Mouse (Mus musculus): ENCODE results near the gene Smyd2. TPM values are rescaled to one million over a fixed set of nuclear protein-coding genes. Genes with fewer than 3 reads are reported as not detected.

The Smyd2 gene
- polyA plus RNA-seq, 1 experiment from 2014 or later = 53.4 TPM

- no peak for ATAC-seq
- Histone ChIP-seq H3K4me2 (no peak overlapping the region), H3K27me3 (replicated peaks) (0 out of 2 replicates have a peak, but pooled peaks cover 2% of the 10 kb centered on the region), H3K4me3 (no peak overlapping the region), H3K36me3 (no peaks in the 10 kb centered on the region), H3K27ac (no peak overlapping the region), H3K9me3 (replicated peaks) (no peaks in the 10 kb centered on the region), H3K9ac (no peak overlapping the region), H3K4me1 (peaks cover 11% of the 10 kb centered on the region)
- WGBS (ENCODE audit: insufficient replicate concordance) = 82% methylated on average over 12 of the region's 12 CpGs
Observed at GRCm38 (mm10) chr1:189932190-189932589, 10.0 kb upstream of the Smyd2 start.

DNA sequence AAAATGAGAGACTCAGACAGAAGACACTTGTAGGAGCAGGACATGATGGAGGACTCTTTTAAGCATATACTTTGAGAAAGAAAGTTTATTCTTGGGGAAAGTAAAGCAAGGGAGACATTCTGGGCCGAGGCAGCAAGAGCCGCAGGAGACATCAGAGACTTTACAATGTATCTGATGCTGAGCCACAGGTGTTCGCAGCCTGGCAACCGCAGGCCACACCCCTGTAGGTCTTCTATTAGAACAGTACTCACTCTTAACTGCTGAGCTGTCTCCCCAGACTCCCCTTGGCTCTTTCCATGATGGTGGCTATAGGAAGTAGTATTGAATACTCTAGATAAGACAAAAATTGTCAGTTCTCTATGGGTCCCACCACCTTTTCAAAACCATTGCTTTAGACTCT lies 7.7 kb upstream of the Smyd2 start:
- WGBS (ENCODE audit: insufficient replicate concordance) = 57% methylated on average over 4 of the region's 4 CpGs
- no peak for ATAC-seq
- Histone ChIP-seq H3K4me1 (peaks cover 11% of the 10 kb centered on the region), H3K9me3 (replicated peaks) (no peaks in the 10 kb centered on the region), H3K36me3 (no peaks in the 10 kb centered on the region), H3K4me3 (no peak overlapping the region), H3K27ac (no peak overlapping the region), H3K4me2 (no peak overlapping the region), H3K27me3 (replicated peaks) (no peaks in the 10 kb centered on the region), H3K9ac (no peak overlapping the region)

DNA sequence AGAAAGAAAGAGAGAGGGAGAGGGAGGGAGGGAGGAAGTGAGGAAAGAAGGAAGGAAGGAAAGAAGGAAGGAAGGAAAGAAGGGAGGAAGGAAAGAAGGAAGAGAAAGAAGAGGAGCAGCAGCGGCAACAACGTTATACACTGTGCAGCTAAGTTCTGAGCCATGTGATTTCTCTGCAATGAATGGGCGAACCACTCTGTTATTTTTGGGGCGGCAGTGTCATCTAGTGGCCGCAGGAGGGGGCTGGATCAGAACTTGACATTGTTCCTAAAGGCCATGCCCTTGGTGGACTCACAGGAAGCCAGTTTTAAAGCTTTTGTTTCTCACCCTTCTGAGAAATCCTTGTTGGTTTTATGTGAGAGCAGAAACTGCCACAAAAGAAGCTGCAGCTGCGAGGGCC lies 5.5 kb upstream of the Smyd2 start:
- H3K36me3 ChIP-seq = no peaks in the 10 kb centered on the region
- no peak overlapping the region for H3K9ac ChIP-seq
- no peaks in the 10 kb centered on the region for H3K9me3 ChIP-seq (replicated peaks)
- no peak overlapping the region for H3K27ac ChIP-seq
- peak overlapping the region; percentile 25; the same call in 1 of the 2 replicates for H3K4me2 ChIP-seq
- peak; percentile 75 for ATAC-seq
- no peak overlapping the region for H3K4me3 ChIP-seq
- 4% methylated on average over 6 of the region's 6 CpGs for WGBS (ENCODE audit: insufficient replicate concordance)
- no peaks in the 10 kb centered on the region for H3K27me3 ChIP-seq (replicated peaks)
- peaks cover 3% of the 10 kb centered on the region for H3K4me1 ChIP-seq

GRCm38 (mm10) chr1:189926279-189926678 lies 4.1 kb upstream of the Smyd2 start:
- Histone ChIP-seq H3K4me3 (no peak overlapping the region), H3K36me3 (no peaks in the 10 kb centered on the region), H3K4me2 (no peak overlapping the region), H3K27ac (no peak overlapping the region), H3K9me3 (replicated peaks) (no peaks in the 10 kb centered on the region), H3K4me1 (peaks cover 16% of the 10 kb centered on the region), H3K27me3 (replicated peaks) (no peaks in the 10 kb centered on the region), H3K9ac (no peak overlapping the region)
- no peak for ATAC-seq
- 67% methylated on average over 8 of the region's 8 CpGs for WGBS (ENCODE audit: insufficient replicate concordance)

GRCm38 (mm10) chr1:189923871-189924568 lies 1.9 kb upstream of the Smyd2 start:
- Histone ChIP-seq H3K4me2 (no peak overlapping the region), H3K27ac (no peak overlapping the region), H3K27me3 (replicated peaks) (no peaks in the 10 kb centered on the region), H3K9me3 (replicated peaks) (no peaks in the 10 kb centered on the region), H3K9ac (no peak overlapping the region), H3K36me3 (no peaks in the 10 kb centered on the region), H3K4me1 (peaks cover 25% of the 10 kb centered on the region), H3K4me3 (no peak overlapping the region)
- ATAC-seq = no peak
- WGBS (ENCODE audit: insufficient replicate concordance) = 79% methylated on average over 22 of the region's 22 CpGs

GRCm38 (mm10) chr1:189923157-189923556 lies 994 bp upstream of the Smyd2 start:
- peaks cover 28% of the 10 kb centered on the region for H3K4me1 ChIP-seq
- no peaks in the 10 kb centered on the region for H3K9me3 ChIP-seq (replicated peaks)
- H3K27me3 ChIP-seq (replicated peaks) = no peaks in the 10 kb centered on the region
- ATAC-seq = no peak
- no peak overlapping the region for H3K9ac ChIP-seq
- no peak overlapping the region for H3K4me3 ChIP-seq
- H3K36me3 ChIP-seq = 0 out of 2 replicates have a peak, but pooled peaks cover 2% of the 10 kb centered on the region
- 82% methylated on average over 4 of the region's 4 CpGs for WGBS (ENCODE audit: insufficient replicate concordance)
- no peak overlapping the region for H3K27ac ChIP-seq
- H3K4me2 ChIP-seq = peak overlapping the region; percentile 96; the same call in 1 of the 2 replicates

DNA sequence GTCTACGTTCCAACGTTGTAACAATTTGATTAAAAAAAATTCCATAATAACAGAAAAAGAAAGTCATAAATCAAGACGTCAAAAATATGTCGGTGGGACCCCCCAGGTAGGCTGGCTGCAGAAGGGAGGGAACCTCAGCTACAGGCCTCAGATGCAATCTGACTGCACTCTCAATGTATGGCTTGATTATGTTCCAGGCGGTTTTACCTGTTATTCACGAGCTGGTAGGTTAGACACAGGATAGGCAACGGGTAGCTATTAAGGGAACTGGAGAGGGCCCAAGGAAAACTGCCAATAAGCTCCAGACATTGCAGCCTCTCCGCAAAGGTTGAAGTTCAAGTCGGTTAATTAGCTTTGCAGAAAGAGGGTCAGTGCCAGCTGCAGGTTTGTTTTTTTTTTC lies 558 bp upstream of the Smyd2 start:
- peak overlapping the region; percentile 96 for H3K4me2 ChIP-seq
- H3K4me1 ChIP-seq = peaks cover 28% of the 10 kb centered on the region
- 0 out of 2 replicates have a peak, but pooled peaks cover 2% of the 10 kb centered on the region for H3K36me3 ChIP-seq
- no peak for ATAC-seq
- H3K9ac ChIP-seq = peak overlapping the region; percentile 84
- no peaks in the 10 kb centered on the region for H3K9me3 ChIP-seq (replicated peaks)
- H3K27ac ChIP-seq = no peak overlapping the region
- H3K27me3 ChIP-seq (replicated peaks) = no peaks in the 10 kb centered on the region
- WGBS (ENCODE audit: insufficient replicate concordance) = 31% methylated on average over 9 of the region's 9 CpGs
- peak overlapping the region; percentile 72 for H3K4me3 ChIP-seq

- H3K4me1 ChIP-seq = peaks cover 28% of the 10 kb centered on the region
- H3K9me3 ChIP-seq (replicated peaks) = no peaks in the 10 kb centered on the region
- peak overlapping the region; percentile 74; the same call in 1 of the 2 replicates for H3K27ac ChIP-seq
- H3K36me3 ChIP-seq = 0 out of 2 replicates have a peak, but pooled peaks cover 2% of the 10 kb centered on the region
- peak overlapping the region; percentile 96 for H3K4me2 ChIP-seq
- 6% methylated on average over 4 of the region's 4 CpGs for WGBS (ENCODE audit: insufficient replicate concordance)
- no peaks in the 10 kb centered on the region for H3K27me3 ChIP-seq (replicated peaks)
- no peak for ATAC-seq
- H3K4me3 ChIP-seq = peak overlapping the region; percentile 72
- peak overlapping the region; percentile 84 for H3K9ac ChIP-seq
Observed at GRCm38 (mm10) chr1:189921568-189921817, 670 bp downstream of the Smyd2 start.

DNA sequence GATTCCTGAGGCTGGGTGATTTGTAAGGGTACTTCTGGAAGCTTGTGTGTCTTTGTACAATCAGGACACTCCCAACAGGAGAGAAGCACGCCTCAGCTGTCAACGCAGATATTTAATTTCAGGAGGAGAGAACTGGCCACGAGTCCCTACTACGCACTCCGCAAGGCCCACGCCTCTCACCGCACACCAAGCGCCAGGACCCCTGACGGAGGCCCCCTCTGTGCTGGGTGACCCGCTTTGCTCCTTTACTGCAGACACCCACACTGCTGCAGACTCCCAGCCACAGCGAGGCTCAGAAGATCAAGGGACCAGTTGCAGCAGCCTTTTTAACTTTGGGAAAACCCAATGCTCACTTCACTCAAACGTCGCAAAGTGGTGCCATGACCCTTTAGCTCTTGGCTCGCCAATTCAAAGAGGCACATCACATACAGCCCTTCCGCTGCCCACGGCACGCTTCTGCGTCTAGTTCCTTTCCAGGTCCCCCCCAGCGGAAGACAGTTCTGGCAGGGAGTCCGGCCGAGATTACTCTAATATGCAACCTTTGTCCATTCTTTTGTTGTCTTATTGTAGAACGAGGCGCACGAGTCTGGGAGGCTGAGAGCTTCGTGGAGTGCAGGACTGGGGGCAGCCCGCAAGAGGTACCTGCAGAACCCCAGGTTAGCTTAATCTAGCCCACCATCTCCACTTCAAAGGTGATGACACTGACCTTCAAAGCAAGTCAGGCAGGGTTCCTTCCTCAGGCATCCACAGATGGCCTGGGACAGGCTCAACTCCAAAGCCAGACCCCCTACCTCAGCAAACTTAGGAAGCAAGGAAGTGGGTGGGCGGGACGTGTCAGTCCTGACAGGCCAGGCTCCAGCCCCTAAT lies 1.2 kb downstream of the Smyd2 start:
- WGBS (ENCODE audit: insufficient replicate concordance) = 41% methylated on average over 28 of the region's 28 CpGs
- peaks cover 28% of the 10 kb centered on the region for H3K4me1 ChIP-seq
- H3K9ac ChIP-seq = peak overlapping the region; percentile 84

DNA sequence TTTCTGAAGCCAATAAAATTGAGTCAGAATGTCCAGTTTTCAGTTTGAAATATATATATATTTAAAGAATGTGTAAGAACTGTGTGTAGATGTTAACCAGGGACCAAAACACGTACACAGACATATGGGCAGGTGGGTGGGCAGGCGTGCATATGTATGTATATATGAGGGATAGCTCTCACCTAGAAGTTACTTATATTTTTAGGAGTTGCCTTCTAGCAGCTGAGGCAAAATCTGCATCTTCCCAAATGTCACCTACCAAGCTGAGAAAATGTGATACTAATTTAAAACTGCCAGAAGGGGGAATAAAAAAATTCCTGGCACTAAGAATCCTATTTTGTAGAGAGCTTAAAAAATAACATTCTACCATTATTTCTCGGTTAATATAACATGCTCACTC lies 2.4 kb downstream of the Smyd2 start:
- H3K36me3 ChIP-seq = peaks cover 13% of the 10 kb centered on the region; the same call in 1 of the 2 replicates
- peaks cover 28% of the 10 kb centered on the region for H3K4me1 ChIP-seq
- WGBS (ENCODE audit: insufficient replicate concordance) = 80% methylated on average over 3 of the region's 3 CpGs
- no peaks in the 10 kb centered on the region for H3K27me3 ChIP-seq (replicated peaks)
- H3K9ac ChIP-seq = no peak overlapping the region
- no peaks in the 10 kb centered on the region for H3K9me3 ChIP-seq (replicated peaks)
- H3K4me3 ChIP-seq = no peak overlapping the region
- H3K27ac ChIP-seq = no peak overlapping the region
- no peak for ATAC-seq
- H3K4me2 ChIP-seq = no peak overlapping the region

More for the DNA sequence above, 1.2 kb downstream of the Smyd2 start:
- ATAC-seq = peak; percentile 43; the same call in 1 of the 2 replicates
- Histone ChIP-seq H3K4me3 (peak overlapping the region; percentile 72), H3K9me3 (replicated peaks) (no peaks in the 10 kb centered on the region), H3K36me3 (peaks cover 4% of the 10 kb centered on the region; the same call in 1 of the 2 replicates), H3K4me2 (peak overlapping the region; percentile 96), H3K27me3 (replicated peaks) (no peaks in the 10 kb centered on the region), H3K27ac (0 out of 2 replicates have a peak overlapping the region, but pooled peaks have one; percentile 74)

GRCm38 (mm10) chr1:189917126-189917500 lies 5.0 kb downstream of the Smyd2 start:
- Histone ChIP-seq H3K27me3 (replicated peaks) (no peaks in the 10 kb centered on the region), H3K27ac (no peak overlapping the region)

DNA sequence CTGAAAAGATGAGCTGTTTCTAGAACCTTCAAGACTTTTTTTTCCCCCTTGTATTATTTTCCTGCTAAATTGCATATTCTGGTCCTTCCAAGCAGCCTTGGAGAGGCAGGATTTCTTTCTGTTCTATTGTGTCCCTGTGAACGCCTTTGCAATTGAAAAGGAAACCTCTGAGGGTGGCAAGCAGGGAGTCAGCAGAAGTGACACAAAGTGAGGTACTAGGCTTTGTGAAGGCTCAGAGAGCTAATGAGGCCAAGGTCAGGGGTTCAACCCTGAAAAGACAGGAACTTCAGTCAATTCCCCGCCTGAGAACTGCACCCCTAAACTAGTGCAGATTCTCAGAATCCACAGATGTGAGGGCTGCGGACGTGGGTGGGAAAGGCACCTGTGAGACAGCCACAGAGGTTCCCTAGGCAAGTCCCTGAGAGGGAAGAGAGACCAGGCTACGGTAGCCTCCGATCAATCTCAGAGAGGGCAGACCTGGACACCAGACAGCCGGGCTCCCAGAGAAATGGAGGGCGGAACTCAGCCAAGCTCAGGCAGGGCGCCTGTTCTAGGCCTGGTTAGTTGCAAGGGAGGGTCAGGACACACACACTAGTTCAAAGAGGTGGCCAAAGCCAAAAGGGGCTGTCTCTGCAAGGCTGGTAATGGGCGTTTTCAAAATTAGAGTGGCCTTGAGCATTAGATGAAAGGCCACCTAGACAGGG lies 5.6 kb downstream of the Smyd2 start:
- no peak overlapping the region for H3K4me3 ChIP-seq
- H3K4me1 ChIP-seq = peaks cover 14% of the 10 kb centered on the region
- no peak overlapping the region for H3K9ac ChIP-seq
- H3K4me2 ChIP-seq = no peak overlapping the region
- H3K27me3 ChIP-seq (replicated peaks) = no peaks in the 10 kb centered on the region
- no peak overlapping the region for H3K27ac ChIP-seq
- H3K36me3 ChIP-seq = peaks cover 28% of the 10 kb centered on the region
- WGBS (ENCODE audit: insufficient replicate concordance) = 76% methylated on average over 10 of the region's 10 CpGs
- H3K9me3 ChIP-seq (replicated peaks) = no peaks in the 10 kb centered on the region
- no peak for ATAC-seq

More at GRCm38 (mm10) chr1:189917126-189917500, 5.0 kb downstream of the Smyd2 start:
- WGBS (ENCODE audit: insufficient replicate concordance) = 49% methylated on average over 4 of the region's 4 CpGs
- Histone ChIP-seq H3K4me1 (peaks cover 19% of the 10 kb centered on the region), H3K36me3 (peaks cover 28% of the 10 kb centered on the region), H3K4me3 (no peak overlapping the region), H3K4me2 (no peak overlapping the region), H3K9ac (no peak overlapping the region), H3K9me3 (replicated peaks) (no peaks in the 10 kb centered on the region)
- ATAC-seq = no peak
